Mouse (Mus musculus): Measurements from ENCODE around the gene R3hdm2. TPM values are rescaled to one million over a fixed set of nuclear protein-coding genes. Genes with fewer than 3 reads are reported as not detected.

R3hdm2 gene
- polyA plus RNA-seq, 1 experiment from 2014 or later: 36.1 TPM

DNA sequence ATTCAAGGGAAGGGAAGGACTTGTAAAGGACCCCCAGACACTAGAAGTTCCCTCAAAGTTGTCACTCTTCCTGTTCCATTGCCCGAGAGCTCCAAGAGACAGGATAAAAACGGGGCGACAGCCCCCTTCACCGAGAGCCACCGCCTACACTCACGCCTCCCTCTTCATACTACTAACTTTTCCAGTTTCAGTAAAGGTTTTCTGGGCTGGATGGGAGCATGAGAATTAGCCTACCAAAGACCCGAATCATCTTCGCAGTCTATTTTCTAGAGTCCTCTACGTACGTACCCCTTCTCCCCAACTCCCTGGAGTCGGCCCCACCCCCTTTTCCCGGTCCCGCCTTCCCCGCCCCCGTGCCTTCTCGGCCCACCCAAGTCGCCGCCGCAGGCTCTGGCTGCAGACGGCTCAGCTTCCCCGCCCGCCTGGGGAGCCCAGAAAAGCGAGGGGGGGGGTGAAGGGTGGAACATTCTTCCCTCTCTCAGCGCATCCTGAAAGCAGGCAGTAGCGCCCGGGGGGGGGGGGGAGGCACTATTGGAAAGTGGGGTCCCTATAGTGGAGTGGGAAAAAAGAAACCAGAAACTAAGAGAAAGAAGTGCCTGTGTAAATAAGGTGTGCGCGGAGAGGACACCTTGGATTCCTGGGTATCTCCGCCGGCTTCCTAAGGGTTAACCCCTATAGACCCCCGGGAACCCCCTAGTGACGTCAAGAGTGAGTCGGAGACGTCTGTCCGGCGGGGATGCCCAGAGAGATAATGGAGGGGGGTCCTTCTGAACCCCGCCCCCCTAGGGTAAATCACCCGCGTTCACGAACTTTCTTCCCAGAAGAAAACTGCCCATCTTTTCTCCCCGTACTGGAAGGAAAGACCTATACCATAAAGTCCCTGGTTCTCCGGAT lies 40.2 kb upstream of the R3hdm2 start:
- Histone ChIP-seq H3K4me2 (ENCODE audit: low read depth, low read length) (peak overlapping the region; percentile 90), H3K4me3 (ENCODE audit: low read depth, low read length) (peak overlapping the region; percentile 57), H3K9me3 (replicated peaks; ENCODE audit: control insufficient read depth, low read length) (no peaks in the 10 kb centered on the region), H3K27me3 (ENCODE audit: control insufficient read depth, insufficient read depth, low read length) (no peaks in the 10 kb centered on the region), H3K27ac (replicated peaks; ENCODE audit: low read depth, low read length) (peak overlapping the region; percentile 89), H3K36me3 (replicated peaks; ENCODE audit: control insufficient read depth, insufficient read depth, low read depth, low read length) (no peaks in the 10 kb centered on the region; the same call in 1 of the 2 replicates), H3K4me1 (ENCODE audit: control insufficient read depth, insufficient read depth, low read length) (peaks cover 3% of the 10 kb centered on the region), H3K9ac (replicated peaks; ENCODE audit: low read length) (peak overlapping the region; percentile 72)
- peak; percentile 89 for DNase-seq (ENCODE audit: low spot score)
- ATAC-seq (replicated peaks; ENCODE audit: insufficient number of reproducible peaks, low FRiP score, low TSS enrichment, low read depth): 0 out of 2 replicates have a peak, but pooled peaks have one; percentile 5
- WGBS: under 1% methylated on average over 40 of the region's 42 CpGs

DNA sequence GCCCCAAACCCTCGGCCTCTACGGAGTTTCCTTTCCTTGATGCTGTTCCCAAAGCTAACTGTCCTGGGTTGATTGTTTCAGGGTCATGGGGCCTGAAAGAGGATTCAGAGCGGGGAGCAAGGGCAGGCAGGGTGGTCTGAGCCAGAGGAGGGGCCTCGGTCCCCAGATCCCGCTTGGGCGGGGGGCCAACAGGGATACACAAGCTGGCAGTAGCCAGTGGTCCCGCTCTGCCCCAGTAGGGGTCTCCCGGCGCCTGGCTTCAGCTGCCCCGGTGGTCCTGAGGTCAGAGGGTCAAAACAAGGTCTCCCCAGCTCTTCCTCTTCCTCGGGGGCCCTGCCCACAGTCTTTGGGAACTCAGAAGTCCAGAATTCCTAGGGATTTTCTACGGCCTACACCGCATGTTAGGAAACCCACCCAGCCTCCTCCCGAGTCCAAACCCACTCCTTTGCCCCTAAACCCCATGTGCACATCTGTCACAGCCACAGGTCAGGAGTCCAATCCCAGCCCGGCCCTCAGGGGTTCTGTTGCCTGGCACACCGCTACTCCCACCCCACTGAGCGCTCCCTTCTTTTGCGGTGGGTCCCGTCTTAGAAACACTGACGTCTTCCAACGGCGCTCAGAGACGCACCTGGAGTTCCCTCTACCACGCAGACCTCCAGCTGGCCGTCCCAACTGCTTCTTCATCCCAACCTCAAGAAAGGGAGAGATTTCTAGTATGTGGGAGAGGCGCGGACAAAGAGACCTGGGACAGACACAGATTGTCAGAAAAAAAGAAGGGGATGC lies 39.4 kb upstream of the R3hdm2 start:
- H3K4me2 ChIP-seq (ENCODE audit: low read depth, low read length): peak overlapping the region; percentile 90
- H3K36me3 ChIP-seq (replicated peaks; ENCODE audit: control insufficient read depth, insufficient read depth, low read depth, low read length): no peaks in the 10 kb centered on the region; the same call in 1 of the 2 replicates
- ATAC-seq (replicated peaks; ENCODE audit: insufficient number of reproducible peaks, low FRiP score, low TSS enrichment, low read depth) (no peak), DNase-seq (ENCODE audit: low spot score) (peak; percentile 75)
- under 1% methylated on average over 27 of the region's 27 CpGs for WGBS
- H3K4me3 ChIP-seq (ENCODE audit: low read depth, low read length): peak overlapping the region; percentile 57
- H3K9me3 ChIP-seq (replicated peaks; ENCODE audit: control insufficient read depth, low read length): no peaks in the 10 kb centered on the region
- H3K27me3 ChIP-seq (ENCODE audit: control insufficient read depth, insufficient read depth, low read length): no peaks in the 10 kb centered on the region
- peak overlapping the region; percentile 89 for H3K27ac ChIP-seq (replicated peaks; ENCODE audit: low read depth, low read length)
- peaks cover 3% of the 10 kb centered on the region for H3K4me1 ChIP-seq (ENCODE audit: control insufficient read depth, insufficient read depth, low read length)
- H3K9ac ChIP-seq (replicated peaks; ENCODE audit: low read length): peak overlapping the region; percentile 72

DNA sequence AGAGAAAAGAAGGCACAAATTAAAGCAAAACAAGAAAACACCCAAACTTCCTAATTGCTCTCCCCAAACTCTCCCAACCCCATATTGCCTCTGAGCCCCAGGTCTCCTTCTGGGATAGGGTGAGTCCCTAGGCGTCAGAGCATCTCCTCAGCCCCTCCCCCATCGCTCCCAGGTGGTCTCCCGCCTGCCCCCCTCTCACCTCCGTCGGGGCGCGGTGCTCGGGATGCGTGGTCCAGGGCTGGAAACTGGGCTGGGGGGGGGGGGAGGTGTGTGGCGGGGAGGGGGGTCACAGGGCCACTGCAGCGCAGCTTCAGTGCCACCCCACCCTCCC lies 38.8 kb upstream of the R3hdm2 start:
- ATAC-seq (replicated peaks; ENCODE audit: insufficient number of reproducible peaks, low FRiP score, low TSS enrichment, low read depth): no peak
- Histone ChIP-seq H3K9me3 (replicated peaks; ENCODE audit: control insufficient read depth, low read length) (no peaks in the 10 kb centered on the region), H3K4me1 (ENCODE audit: control insufficient read depth, insufficient read depth, low read length) (peaks cover 3% of the 10 kb centered on the region), H3K36me3 (replicated peaks; ENCODE audit: control insufficient read depth, insufficient read depth, low read depth, low read length) (no peaks in the 10 kb centered on the region; the same call in 1 of the 2 replicates), H3K27ac (replicated peaks; ENCODE audit: low read depth, low read length) (peak overlapping the region; percentile 89), H3K9ac (replicated peaks; ENCODE audit: low read length) (peak overlapping the region; percentile 72), H3K4me2 (ENCODE audit: low read depth, low read length) (peak overlapping the region; percentile 90), H3K27me3 (ENCODE audit: control insufficient read depth, insufficient read depth, low read length) (no peaks in the 10 kb centered on the region), H3K4me3 (ENCODE audit: low read depth, low read length) (peak overlapping the region; percentile 57)
- peak; percentile 67 for DNase-seq (ENCODE audit: low spot score)
- 0% methylated on average over 9 of the region's 11 CpGs for WGBS

DNA sequence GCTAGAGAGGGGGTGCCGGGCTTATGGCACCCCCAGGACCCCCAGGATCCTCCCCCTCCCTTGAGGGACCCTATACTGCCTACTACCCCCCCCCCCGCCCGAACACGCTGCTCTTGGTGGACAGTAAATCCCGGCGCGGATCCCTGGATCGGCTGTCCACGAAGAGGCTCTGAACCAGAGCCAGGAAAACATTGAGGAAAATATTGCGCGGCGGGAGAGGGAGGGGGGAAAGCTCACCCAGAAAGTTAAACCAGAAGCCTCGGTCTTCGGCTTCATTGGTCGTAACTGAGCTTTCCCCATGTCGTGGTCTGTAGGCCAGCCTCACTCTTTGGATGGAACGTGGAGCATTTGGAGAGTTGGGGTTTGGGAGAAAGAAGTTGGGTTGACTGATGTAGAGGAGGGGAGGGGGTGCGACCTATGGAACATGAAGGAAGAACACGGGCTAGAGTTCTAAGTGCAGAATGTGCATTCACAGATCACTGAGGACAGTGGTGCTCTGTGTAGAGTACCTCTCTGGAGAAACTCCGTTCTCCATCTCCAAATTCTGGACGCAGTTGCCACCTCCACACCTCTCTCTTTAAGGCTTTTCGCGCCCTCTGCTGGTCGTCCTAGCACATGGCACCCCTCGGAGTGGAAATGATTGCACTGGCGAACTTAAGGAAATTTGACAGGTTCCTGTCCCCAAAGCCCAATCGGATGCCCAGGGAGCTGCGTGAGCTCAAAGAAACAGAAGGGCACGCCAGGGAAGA lies 38.1 kb upstream of the R3hdm2 start, which contains the start of gene Gli1:
Gene Gli1, minus strand, starts transcription at position 84 of the 749 bp plus-strand sequence.
- peak within 1 kb of the TSS; percentile 89 for H3K27ac ChIP-seq (replicated peaks; ENCODE audit: low read depth, low read length)
- H3K4me2 ChIP-seq (ENCODE audit: low read depth, low read length): peak within 1 kb of the TSS; percentile 90
- DNase-seq (ENCODE audit: low spot score): peak; percentile 94
- peak within 1 kb of the TSS; percentile 72 for H3K9ac ChIP-seq (replicated peaks; ENCODE audit: low read length)
- H3K27me3 ChIP-seq (ENCODE audit: control insufficient read depth, insufficient read depth, low read length): no peaks in the 10 kb centered on the region
- H3K4me3 ChIP-seq (ENCODE audit: low read depth, low read length): peak within 1 kb of the TSS; percentile 57
- peaks cover 3% of the 10 kb centered on the region for H3K4me1 ChIP-seq (ENCODE audit: control insufficient read depth, insufficient read depth, low read length)
- no peaks in the 10 kb centered on the region for H3K9me3 ChIP-seq (replicated peaks; ENCODE audit: control insufficient read depth, low read length)
- peak; percentile 68 for ATAC-seq (replicated peaks; ENCODE audit: insufficient number of reproducible peaks, low FRiP score, low TSS enrichment, low read depth)
- H3K36me3 ChIP-seq (replicated peaks; ENCODE audit: control insufficient read depth, insufficient read depth, low read depth, low read length): no peaks in the 10 kb centered on the region; the same call in 1 of the 2 replicates
- WGBS: under 1% methylated on average over 29 of the region's 29 CpGs

DNA sequence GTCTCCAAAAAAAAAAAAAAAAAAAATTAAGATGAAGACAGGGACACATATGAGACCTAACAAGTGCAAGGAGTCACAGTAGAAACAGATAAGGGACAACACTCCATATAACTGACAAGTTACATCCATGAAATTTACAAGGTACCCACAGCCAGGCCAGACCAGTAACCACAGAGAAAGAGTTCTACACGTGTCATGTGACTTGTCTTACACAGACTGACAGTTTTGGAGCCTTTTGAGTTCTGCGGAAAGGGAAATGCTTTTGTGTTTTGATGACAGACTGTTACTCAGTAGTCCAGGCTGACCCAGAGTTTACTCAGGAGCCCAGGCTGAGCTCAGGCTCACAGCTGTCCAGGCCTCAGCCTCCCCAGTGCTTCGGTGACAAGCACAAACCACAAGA lies 37.1 kb upstream of the R3hdm2 start:
- Histone ChIP-seq H3K36me3 (replicated peaks; ENCODE audit: control insufficient read depth, insufficient read depth, low read depth, low read length) (no peaks in the 10 kb centered on the region), H3K27me3 (ENCODE audit: control insufficient read depth, insufficient read depth, low read length) (no peaks in the 10 kb centered on the region), H3K9ac (replicated peaks; ENCODE audit: low read length) (no peak overlapping the region), H3K4me3 (ENCODE audit: low read depth, low read length) (no peak overlapping the region), H3K27ac (replicated peaks; ENCODE audit: low read depth, low read length) (no peak overlapping the region), H3K4me2 (ENCODE audit: low read depth, low read length) (no peak overlapping the region), H3K4me1 (ENCODE audit: control insufficient read depth, insufficient read depth, low read length) (peaks cover 3% of the 10 kb centered on the region), H3K9me3 (replicated peaks; ENCODE audit: control insufficient read depth, low read length) (no peaks in the 10 kb centered on the region)
- 67% methylated on average over 3 of the region's 3 CpGs for WGBS
- ATAC-seq (replicated peaks; ENCODE audit: insufficient number of reproducible peaks, low FRiP score, low TSS enrichment, low read depth) (no peak), DNase-seq (ENCODE audit: low spot score) (no peak)

DNA sequence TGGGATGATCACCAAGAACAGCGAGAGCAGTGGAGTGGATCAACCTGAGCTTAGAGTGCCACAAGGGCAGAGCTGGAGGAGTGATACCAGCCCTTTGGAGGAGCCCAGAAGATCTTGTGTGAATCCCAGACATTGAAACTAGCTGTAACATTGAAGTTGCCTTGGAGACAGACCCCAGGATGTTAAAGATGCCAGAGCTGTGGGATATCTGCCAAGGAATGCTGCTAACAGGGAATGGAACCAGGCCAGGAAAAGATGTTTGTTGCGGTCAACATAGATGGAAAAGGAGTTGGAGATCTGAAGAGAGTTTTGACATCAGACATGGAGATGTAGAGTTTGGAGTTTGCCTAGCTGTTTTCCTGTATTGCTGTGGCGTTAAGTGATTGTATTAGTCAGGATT lies 34.0 kb upstream of the R3hdm2 start:
- Histone ChIP-seq H3K4me1 (ENCODE audit: control insufficient read depth, insufficient read depth, low read length) (peaks cover 3% of the 10 kb centered on the region), H3K9ac (replicated peaks; ENCODE audit: low read length) (no peak overlapping the region), H3K27me3 (ENCODE audit: control insufficient read depth, insufficient read depth, low read length) (no peaks in the 10 kb centered on the region), H3K27ac (replicated peaks; ENCODE audit: low read depth, low read length) (no peak overlapping the region), H3K4me2 (ENCODE audit: low read depth, low read length) (no peak overlapping the region), H3K4me3 (ENCODE audit: low read depth, low read length) (no peak overlapping the region), H3K9me3 (replicated peaks; ENCODE audit: control insufficient read depth, low read length) (no peaks in the 10 kb centered on the region), H3K36me3 (replicated peaks; ENCODE audit: control insufficient read depth, insufficient read depth, low read depth, low read length) (no peaks in the 10 kb centered on the region)
- ATAC-seq (replicated peaks; ENCODE audit: insufficient number of reproducible peaks, low FRiP score, low TSS enrichment, low read depth) (no peak), DNase-seq (ENCODE audit: low spot score) (no peak)
- 84% methylated on average over 3 of the region's 3 CpGs for WGBS

DNA sequence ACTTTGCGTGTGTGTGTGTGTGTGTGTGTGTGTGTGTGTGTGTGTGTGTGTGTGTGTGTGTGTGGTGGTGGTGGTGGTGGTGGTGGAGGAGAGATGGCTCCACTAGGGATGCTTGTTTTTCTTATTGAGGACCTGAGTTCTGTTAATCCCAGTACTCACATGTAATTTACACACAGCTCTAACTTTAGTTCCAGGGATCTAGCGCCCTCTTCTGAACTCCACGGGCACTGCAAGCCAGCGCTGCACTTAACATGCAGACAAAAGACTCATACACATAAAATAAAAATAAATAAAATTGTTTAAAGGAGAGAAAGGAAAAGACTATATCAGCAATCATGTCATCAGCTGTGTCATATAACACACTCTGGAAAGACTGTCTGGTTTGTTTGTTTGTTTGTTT lies 31.2 kb upstream of the R3hdm2 start:
- Histone ChIP-seq H3K4me3 (ENCODE audit: low read depth, low read length) (no peak overlapping the region), H3K9me3 (replicated peaks; ENCODE audit: control insufficient read depth, low read length) (no peaks in the 10 kb centered on the region), H3K27ac (replicated peaks; ENCODE audit: low read depth, low read length) (no peak overlapping the region), H3K9ac (replicated peaks; ENCODE audit: low read length) (no peak overlapping the region), H3K4me2 (ENCODE audit: low read depth, low read length) (no peak overlapping the region), H3K4me1 (ENCODE audit: control insufficient read depth, insufficient read depth, low read length) (no peaks in the 10 kb centered on the region), H3K36me3 (replicated peaks; ENCODE audit: control insufficient read depth, insufficient read depth, low read depth, low read length) (no peaks in the 10 kb centered on the region), H3K27me3 (ENCODE audit: control insufficient read depth, insufficient read depth, low read length) (no peaks in the 10 kb centered on the region)
- ATAC-seq (replicated peaks; ENCODE audit: insufficient number of reproducible peaks, low FRiP score, low TSS enrichment, low read depth): no peak
- WGBS: 70% methylated on average over 4 of the region's 4 CpGs
- DNase-seq (ENCODE audit: low spot score): no peak

All from embryonic facial prominence, embryonic 11.5 days (tissue).